ENCODE assay signal across 9 mouse cellular contexts in the genomic region with DNA sequence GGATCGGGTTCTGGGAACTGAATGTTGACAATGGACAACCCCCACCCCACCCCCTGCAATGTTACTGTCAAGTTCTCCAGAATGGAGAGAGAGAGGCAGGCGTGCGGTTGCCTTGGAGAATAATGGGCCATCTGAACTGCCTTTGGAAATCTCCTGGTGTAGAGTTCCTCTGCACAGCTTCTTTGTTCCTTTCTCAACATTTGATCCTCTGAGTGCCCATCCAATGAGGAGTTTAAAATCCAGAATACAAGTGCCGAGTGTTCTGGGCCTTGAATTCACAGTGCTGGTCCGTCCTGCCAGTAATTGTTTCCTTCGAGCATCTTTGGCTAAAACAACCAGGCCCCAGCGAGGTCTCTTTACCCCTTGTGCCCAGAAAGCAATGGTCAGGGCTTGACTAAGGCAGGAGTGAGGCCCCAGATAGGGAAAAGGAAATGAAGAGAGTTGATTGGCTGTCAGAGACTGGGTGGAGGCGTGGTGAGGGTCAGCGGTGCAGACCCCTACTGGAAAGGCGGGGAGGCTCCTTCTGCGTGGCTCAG. TPM values are rescaled to one million over a fixed set of nuclear protein-coding genes. Genes with fewer than 3 reads are reported as not detected.
A peak's percentile ranks its signal among the peaks of the same experiment; 100 is the strongest.
DNase-seq lines count a peak whose midpoint lies in the region; ATAC-seq and TF ChIP-seq lines count a peak whose summit lies in the region.
"Had no signal": no experiment of that assay in that cellular context is flagged by ENCODE, and none has a peak within 500 bp of the region (broad histone marks: within the 10 kb centered on the region; RNA-seq: fewer than 3 reads in every experiment).

No protein-coding gene starts in this region.

- no peaks in the 10 kb centered on the region for H3K36me3 ChIP-seq in forebrain, embryonic 10.5 days (replicated peaks)
- no peaks in the 10 kb centered on the region for H3K36me3 ChIP-seq in forebrain, embryonic 15.5 days
- H3K36me3 ChIP-seq in hindbrain, embryonic 12.5 days: no peaks in the 10 kb centered on the region
- no peaks in the 10 kb centered on the region for H3K36me3 ChIP-seq in liver, postnatal 0 days (replicated peaks; ENCODE audit: insufficient read depth, low read length)
- H3K36me3 ChIP-seq in intestine, embryonic 16.5 days (ENCODE audit: control insufficient read depth, insufficient read depth, low read length): no peaks in the 10 kb centered on the region

- peaks cover 51% of the 10 kb centered on the region for H3K4me1 ChIP-seq in forebrain, embryonic 10.5 days
- peaks cover 12% of the 10 kb centered on the region; the same call in 1 of the 2 replicates for H3K4me1 ChIP-seq in forebrain, embryonic 15.5 days
- H3K4me1 ChIP-seq in hindbrain, embryonic 12.5 days: peaks cover 30% of the 10 kb centered on the region
- peaks cover 19% of the 10 kb centered on the region for H3K4me1 ChIP-seq in liver, postnatal 0 days (ENCODE audit: insufficient read depth)
- peaks cover 28% of the 10 kb centered on the region for H3K4me1 ChIP-seq in intestine, embryonic 16.5 days (ENCODE audit: control insufficient read depth, insufficient read depth, low read length)

- no peak overlapping the region for H3K4me3 ChIP-seq in forebrain, embryonic 10.5 days
- H3K4me3 ChIP-seq in forebrain, embryonic 15.5 days: no peak overlapping the region
- no peak overlapping the region for H3K4me3 ChIP-seq in hindbrain, embryonic 12.5 days
- 0 out of 2 replicates have a peak overlapping the region, but pooled peaks have one; percentile 20 for H3K4me3 ChIP-seq in liver, postnatal 0 days (ENCODE audit: low read depth, low read length)
- no peak overlapping the region for H3K4me3 ChIP-seq in intestine, embryonic 16.5 days (ENCODE audit: low read length)

- no peaks in the 10 kb centered on the region for H3K9me3 ChIP-seq in forebrain, embryonic 10.5 days
- H3K9me3 ChIP-seq in forebrain, embryonic 15.5 days: no peaks in the 10 kb centered on the region
- no peaks in the 10 kb centered on the region for H3K9me3 ChIP-seq in hindbrain, embryonic 12.5 days (replicated peaks)
- H3K9me3 ChIP-seq in liver, postnatal 0 days (ENCODE audit: low read length): no peaks in the 10 kb centered on the region
- no peaks in the 10 kb centered on the region for H3K9me3 ChIP-seq in intestine, embryonic 16.5 days (ENCODE audit: control insufficient read depth, low read length)

- no peak for ATAC-seq in forebrain, embryonic 15.5 days (replicated peaks)
- peak; percentile 83 for ATAC-seq in hindbrain, embryonic 12.5 days (ENCODE audit: low FRiP score)
- ATAC-seq in liver, postnatal 0 days: no peak
- no peak for ATAC-seq in intestine, embryonic 16.5 days

- 47% methylated on average over 11 of the region's 11 CpGs for WGBS in forebrain, embryonic 10.5 days
- WGBS in forebrain, embryonic 15.5 days: 22% methylated on average over 11 of the region's 11 CpGs
- 16% methylated on average over 11 of the region's 11 CpGs for WGBS in hindbrain, embryonic 12.5 days
- WGBS in liver, postnatal 0 days (ENCODE audit: insufficient replicate concordance): 52% methylated on average over 11 of the region's 11 CpGs
- 57% methylated on average over 11 of the region's 11 CpGs for WGBS in intestine, embryonic 16.5 days

- H3K27ac ChIP-seq in forebrain, embryonic 10.5 days: peak overlapping the region; percentile 82
- no peak overlapping the region for H3K27ac ChIP-seq in forebrain, embryonic 15.5 days (replicated peaks)
- peak overlapping the region; percentile 86 for H3K27ac ChIP-seq in hindbrain, embryonic 12.5 days
- peak overlapping the region; percentile 55 for H3K27ac ChIP-seq in liver, postnatal 0 days (ENCODE audit: low read depth)
- no peak overlapping the region for H3K27ac ChIP-seq in intestine, embryonic 16.5 days (ENCODE audit: low read length)

- no peak for TF ChIP-seq EP300 in liver, postnatal 0 days (IDR thresholded peaks at IDR 0.05; ENCODE audit: low read depth)

- H3K4me2 ChIP-seq in forebrain, embryonic 15.5 days (replicated peaks): no peak overlapping the region
- H3K4me2 ChIP-seq in hindbrain, embryonic 12.5 days (replicated peaks): no peak overlapping the region
- H3K4me2 ChIP-seq in liver, postnatal 0 days (ENCODE audit: low read depth, low read length): peak overlapping the region; percentile 70
- no peak overlapping the region for H3K4me2 ChIP-seq in intestine, embryonic 16.5 days (ENCODE audit: low read depth, low read length)

- TF ChIP-seq CTCF in liver, postnatal 0 days (IDR thresholded peaks at IDR 0.05; ENCODE audit: low read depth): no peak

- H3K9ac ChIP-seq in forebrain, embryonic 15.5 days (replicated peaks): no peak overlapping the region
- H3K9ac ChIP-seq in hindbrain, embryonic 12.5 days: no peak overlapping the region
- H3K9ac ChIP-seq in liver, postnatal 0 days (replicated peaks): peak overlapping the region; percentile 46; the same call in 1 of the 2 replicates
- H3K9ac ChIP-seq in intestine, embryonic 16.5 days (ENCODE audit: low read depth, low read length): no peak overlapping the region

- peak; percentile 40 for DNase-seq in forebrain, embryonic 10.5 days (ENCODE audit: extremely low spot score, low spot score)
- peak; percentile 67 for DNase-seq in ZHBTc4 (ENCODE audit: low read depth, low spot score)
- no peak for DNase-seq in liver, postnatal 0 days
- DNase-seq in spleen, adult 18-20 months: no peak
- no peak for DNase-seq in thymus, adult 18-20 months
- DNase-seq: kidney, adult 18-20 months had no signal

- no peaks in the 10 kb centered on the region for H3K27me3 ChIP-seq in forebrain, embryonic 10.5 days (ENCODE audit: poor library complexity, severe bottlenecking)
- H3K27me3 ChIP-seq in forebrain, embryonic 15.5 days: no peaks in the 10 kb centered on the region
- no peaks in the 10 kb centered on the region for H3K27me3 ChIP-seq in hindbrain, embryonic 12.5 days
- H3K27me3 ChIP-seq in liver, postnatal 0 days (ENCODE audit: insufficient read depth, low read length): no peaks in the 10 kb centered on the region
- H3K27me3 ChIP-seq in intestine, embryonic 16.5 days (replicated peaks; ENCODE audit: control insufficient read depth, insufficient read depth, low read length): no peaks in the 10 kb centered on the region

RNA-seq across cellular contexts. Expression of gene Gpam, which starts 4.0 kb away (rescaled TPM):
- 21.5 and 22.4 TPM in 2 replicates for polyA plus RNA-seq in forebrain, embryonic 10.5 days (2016; fragmentation: Nextera tagmentation; extraction: Ambion mirVana)
- polyA plus RNA-seq in forebrain, embryonic 15.5 days (2015; fragmentation: Nextera tagmentation; extraction: Ambion mirVana): 22.1 and 22.3 TPM in 2 replicates
- 25.3 and 27.5 TPM in 2 replicates for polyA plus RNA-seq in hindbrain, embryonic 12.5 days (2016; fragmentation: Nextera tagmentation; extraction: Ambion mirVana)
- polyA plus RNA-seq in liver, postnatal 0 days (2015; fragmentation: Nextera tagmentation; extraction: Ambion mirVana): 19.8 and 24.2 TPM in 2 replicates
- 21.5 and 25.5 TPM in 2 replicates for polyA plus RNA-seq in intestine, embryonic 16.5 days (2015; fragmentation: Nextera tagmentation; extraction: Ambion mirVana)

RNA-seq across cellular contexts. Expression of gene Tectb, which starts 57.5 kb away (rescaled TPM):
- polyA plus RNA-seq in forebrain, embryonic 10.5 days (2016; fragmentation: Nextera tagmentation; extraction: Ambion mirVana): not detected in 2 replicates
- 0.28 TPM in 1 of 2 replicates, not detected in the other for polyA plus RNA-seq in forebrain, embryonic 15.5 days (2015; fragmentation: Nextera tagmentation; extraction: Ambion mirVana)
- polyA plus RNA-seq in hindbrain, embryonic 12.5 days (2016; fragmentation: Nextera tagmentation; extraction: Ambion mirVana): 0.22 and 0.57 TPM in 2 replicates
- polyA plus RNA-seq in liver, postnatal 0 days (2015; fragmentation: Nextera tagmentation; extraction: Ambion mirVana): 0.09 and 0.19 TPM in 2 replicates
- polyA plus RNA-seq in intestine, embryonic 16.5 days (2015; fragmentation: Nextera tagmentation; extraction: Ambion mirVana): 0.18 TPM in 1 of 2 replicates, not detected in the other

Comparison
In these comparisons a context has a peak if more than half of its experiments do, and no peak if none do; other contexts are left out.
1. H3K27ac ChIP-seq: peak in forebrain, embryonic 10.5 days (single experiment), hindbrain, embryonic 12.5 days (single experiment) and liver, postnatal 0 days (single experiment); none in forebrain, embryonic 15.5 days (single experiment) and intestine, embryonic 16.5 days (single experiment).
2. DNase-seq: peak in forebrain, embryonic 10.5 days (single experiment) and ZHBTc4 (single experiment); none in liver, postnatal 0 days (single experiment), spleen, adult 18-20 months (0 of 2) and thymus, adult 18-20 months (0 of 2).